Mouse (Mus musculus) stomach, postnatal 0 days (tissue): ENCODE data around the gene Cilp. TPM values are rescaled to one million over a fixed set of nuclear protein-coding genes. Genes with fewer than 3 reads are reported as not detected.

Experiments used
- ATAC-seq: fragments of 200-750 bp; cut with Nextera tagmentation; 2 replicates; pipeline ENCODE4 v1.8.0; 2017; ENCODE audit not compliant: low FRiP score, low TSS enrichment
- DNase-seq: peaks from one replicate; pipeline ENCODE4 v3.0.0-alpha.2; 2016; ENCODE audit warnings: low spot score
- H3K27ac ChIP-seq: fragments of 300-500 bp; sonication (generic); replicated peaks from 2 replicates; pipeline ENCODE4 v1.5.1; 2014; ENCODE audit warnings: mild to moderate bottlenecking, control low read depth
- H3K27me3 ChIP-seq: fragments of 300-500 bp; sonication (generic); 2 replicates; pipeline ENCODE4 v1.6.1; 2014; ENCODE audit warnings: low read length; ENCODE audit not compliant: control insufficient read depth, insufficient read depth
- H3K36me3 ChIP-seq: fragments of 300-500 bp; sonication (generic); 2 replicates; pipeline ENCODE4 v1.6.1; 2014; ENCODE audit warnings: low read length, mixed read lengths; ENCODE audit not compliant: control insufficient read depth, insufficient read depth
- H3K4me1 ChIP-seq: fragments of 300-500 bp; sonication (generic); replicated peaks from 2 replicates; pipeline ENCODE4 v1.6.1; 2014; ENCODE audit warnings: antibody characterized with exemption; ENCODE audit not compliant: control insufficient read depth, insufficient read depth
- H3K4me2 ChIP-seq: fragments of 300-500 bp; sonication (generic); replicated peaks from 2 replicates; pipeline ENCODE4 v1.6.1; 2014; ENCODE audit warnings: low read depth, mild to moderate bottlenecking, control low read depth, moderate library complexity
- H3K4me3 ChIP-seq: fragments of 300-500 bp; sonication (generic); 2 replicates; pipeline ENCODE4 v1.5.1; 2014; ENCODE audit warnings: low read depth, low read length, control low read depth
- H3K9ac ChIP-seq: fragments of 300-500 bp; sonication (generic); 2 replicates; pipeline ENCODE4 v1.6.1; 2014; ENCODE audit warnings: mild to moderate bottlenecking, low read length, control low read depth, mixed read lengths
- H3K9me3 ChIP-seq: fragments of 300-500 bp; sonication (generic); 2 replicates; pipeline ENCODE4 v1.6.1; 2016; ENCODE audit warnings: low read length; ENCODE audit not compliant: control insufficient read depth
- CTCF ChIP-seq: IDR thresholded peaks from 2 replicates; pipeline ENCODE4 v1.5.1; 2016; ENCODE audit warnings: antibody characterized with exemption, low read depth, mild to moderate bottlenecking, moderate library complexity
- EP300 ChIP-seq: optimal IDR thresholded peaks from 2 replicates; pipeline ENCODE3; 2016; ENCODE audit warnings: antibody characterized with exemption
- WGBS: fragments of 180-500 bp; shearing (Covaris S2); extraction: QIAGEN DNeasy Blood & Tissue Kit; methylation state at CpG from one replicate; pipeline ENCODE4 v1.1.7; 2014; 5-methylcytosine and 5-hydroxymethylcytosine counted together
- polyA plus RNA-seq: library from polyadenylated mRNA; unstranded; fragments of >200 nt; fragmentation: Nextera tagmentation; extraction: Ambion mirVana; gene quantifications from 2 replicates; pipeline ENCODE4 v1.2.1, GENCODE M21; 2015

Gene Cilp
- polyA plus RNA-seq, 1 experiment from 2014 or later: 0.61 TPM

DNA sequence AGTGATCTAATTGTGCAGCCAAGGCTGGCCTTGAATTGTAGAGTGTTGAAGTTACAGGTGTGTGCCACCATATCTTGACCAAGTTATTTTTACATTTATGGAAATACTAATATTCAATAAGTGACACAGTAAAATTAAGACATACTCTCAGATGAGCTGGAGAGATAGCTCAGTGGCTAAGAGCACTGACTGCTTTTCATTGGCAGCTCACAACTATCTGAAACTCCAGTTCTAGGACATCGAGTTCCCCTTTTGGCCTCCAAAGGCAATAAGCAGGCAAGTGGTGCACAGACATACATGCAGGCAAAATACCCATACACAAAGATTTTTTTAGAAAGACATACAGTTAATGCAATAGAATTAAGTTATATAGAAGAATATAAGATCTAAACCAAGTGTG is 48.9 kb downstream of the Cilp start:
- 92% methylated on average over 1 of the region's 1 CpGs for WGBS
- no peaks in the 10 kb centered on the region for H3K9me3 ChIP-seq
- H3K9ac ChIP-seq: no peak overlapping the region
- DNase-seq (no peak), ATAC-seq (no peak)
- no peak overlapping the region for H3K27ac ChIP-seq
- TF ChIP-seq CTCF: no peak
- no peak for TF ChIP-seq EP300
- no peak overlapping the region for H3K4me3 ChIP-seq
- H3K27me3 ChIP-seq: no peaks in the 10 kb centered on the region
- H3K4me2 ChIP-seq: no peak overlapping the region
- no peaks in the 10 kb centered on the region for H3K4me1 ChIP-seq
- peaks cover 21% of the 10 kb centered on the region for H3K36me3 ChIP-seq

DNA sequence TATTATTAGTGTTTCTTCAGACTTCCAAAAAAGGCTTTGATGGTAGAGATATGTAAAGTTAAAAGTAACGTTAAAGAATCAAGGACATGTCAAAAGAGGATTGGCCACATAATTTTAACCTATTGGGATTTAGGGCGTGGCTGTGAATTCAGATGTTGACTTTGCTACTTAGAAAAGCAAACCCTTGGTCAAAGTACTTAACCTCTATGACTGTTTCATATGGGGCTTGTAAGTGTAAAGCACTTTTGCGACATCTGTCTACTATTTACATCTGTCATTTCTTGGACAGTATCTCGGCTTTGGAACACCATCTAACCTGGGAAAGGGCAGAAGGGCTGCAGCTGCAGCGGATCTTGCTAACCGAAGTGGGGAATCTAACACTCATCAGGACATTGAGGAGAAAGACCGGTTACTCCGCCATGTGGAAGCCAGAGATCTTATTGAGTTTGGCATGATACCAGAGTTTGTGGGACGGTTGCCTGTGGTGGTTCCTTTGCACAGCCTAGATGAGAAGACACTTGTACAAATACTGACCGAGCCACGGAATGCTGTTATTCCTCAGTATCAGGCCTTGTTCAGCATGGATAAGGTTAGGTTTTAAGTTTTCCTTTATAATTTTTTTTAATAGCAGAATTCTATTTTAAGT is 57.4 kb downstream of the Cilp start:
- H3K9ac ChIP-seq: no peak overlapping the region
- H3K27ac ChIP-seq: no peak overlapping the region
- H3K4me1 ChIP-seq: no peaks in the 10 kb centered on the region
- ATAC-seq: no peak
- no peaks in the 10 kb centered on the region for H3K9me3 ChIP-seq
- WGBS: 64% methylated on average over 11 of the region's 11 CpGs
- no peaks in the 10 kb centered on the region for H3K27me3 ChIP-seq
- no peak overlapping the region for H3K4me3 ChIP-seq
- DNase-seq: no peak
- no peak overlapping the region for H3K4me2 ChIP-seq
- peaks cover 28% of the 10 kb centered on the region for H3K36me3 ChIP-seq
- TF ChIP-seq EP300: no peak
- no peak for TF ChIP-seq CTCF

DNA sequence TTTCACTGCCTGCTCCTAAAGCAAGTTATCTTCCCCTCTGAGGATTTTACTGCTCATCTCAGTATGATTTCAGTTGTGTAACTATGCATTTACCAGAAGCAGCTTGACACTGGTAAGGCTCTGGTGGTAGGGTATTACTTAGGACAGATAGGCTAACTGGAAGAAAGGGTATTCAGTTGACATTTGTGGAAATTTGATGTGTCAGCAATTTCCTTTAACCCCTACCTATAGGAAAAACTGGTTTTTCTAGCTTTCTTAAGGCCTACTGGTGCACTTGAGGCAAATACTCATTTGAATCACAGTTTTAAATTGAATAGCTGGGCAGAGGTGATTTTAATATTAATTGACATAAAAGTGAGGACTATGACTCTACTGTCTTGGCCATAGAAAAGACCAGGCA is 61.0 kb downstream of the Cilp start:
- H3K4me3 ChIP-seq: no peak overlapping the region
- H3K4me2 ChIP-seq: no peak overlapping the region
- H3K9me3 ChIP-seq: no peaks in the 10 kb centered on the region
- no peak for TF ChIP-seq EP300
- no peak for TF ChIP-seq CTCF
- ATAC-seq: no peak
- no peak overlapping the region for H3K27ac ChIP-seq
- no peak overlapping the region for H3K9ac ChIP-seq
- no peak for DNase-seq
- peaks cover 21% of the 10 kb centered on the region for H3K36me3 ChIP-seq
- H3K27me3 ChIP-seq: no peaks in the 10 kb centered on the region
- H3K4me1 ChIP-seq: no peaks in the 10 kb centered on the region

DNA sequence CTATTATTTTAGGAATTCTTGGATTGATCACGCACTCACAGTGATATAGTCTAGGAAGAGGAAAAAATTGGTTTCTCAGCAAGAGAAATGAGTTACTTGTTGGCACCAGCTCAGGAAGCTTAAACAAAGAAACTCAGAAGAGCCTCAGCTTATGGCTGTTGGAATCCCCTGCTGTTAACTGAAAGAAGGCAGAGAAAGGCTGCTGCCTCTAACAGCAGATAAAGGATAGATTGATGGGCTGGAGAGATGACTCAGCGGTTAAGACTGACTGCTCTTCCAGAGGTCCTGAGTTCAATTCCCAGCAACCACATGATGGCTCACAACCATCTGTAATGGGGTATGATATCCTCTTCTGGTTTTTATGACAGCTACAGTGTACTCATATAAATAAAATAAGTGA is 62.4 kb downstream of the Cilp start:
- 91% methylated on average over 2 of the region's 2 CpGs for WGBS
- TF ChIP-seq EP300: no peak
- no peak for TF ChIP-seq CTCF
- H3K27me3 ChIP-seq: no peaks in the 10 kb centered on the region
- no peak overlapping the region for H3K27ac ChIP-seq
- DNase-seq (no peak), ATAC-seq (no peak)
- no peaks in the 10 kb centered on the region for H3K9me3 ChIP-seq
- H3K4me2 ChIP-seq: no peak overlapping the region
- H3K9ac ChIP-seq: no peak overlapping the region
- peaks cover 19% of the 10 kb centered on the region for H3K36me3 ChIP-seq
- H3K4me1 ChIP-seq: no peaks in the 10 kb centered on the region
- H3K4me3 ChIP-seq: no peak overlapping the region

Other genes with a start within 250 kb of the Cilp start
- 108 and 110 TPM in 2 replicates for gene Hacd3, start 243.5 kb upstream of the Cilp start, polyA plus RNA-seq
- gene Dpp8, start 232.8 kb upstream of the Cilp start, polyA plus RNA-seq: 14.9 and 16.1 TPM in 2 replicates
- gene Igdcc4, start 163.7 kb upstream of the Cilp start, polyA plus RNA-seq: 11.1 and 12.2 TPM in 2 replicates
- 0.32 and 0.35 TPM in 2 replicates for gene Igdcc3, start 124.0 kb upstream of the Cilp start, polyA plus RNA-seq
- 5.0 TPM in 2 replicates for gene Parp16, start 69.8 kb upstream of the Cilp start, polyA plus RNA-seq
- 47.9 and 49.7 TPM in 2 replicates for gene Clpx, start 29.1 kb downstream of the Cilp start, polyA plus RNA-seq
- gene Pdcd7, start 80.9 kb downstream of the Cilp start, polyA plus RNA-seq: 5.4 and 5.8 TPM in 2 replicates
- not detected in 2 replicates for gene Ubap1l, start 95.9 kb downstream of the Cilp start, polyA plus RNA-seq
- 0.38 and 0.49 TPM in 2 replicates for gene Kbtbd13, start 126.5 kb downstream of the Cilp start, polyA plus RNA-seq
- gene Rasl12, start 133.3 kb downstream of the Cilp start, polyA plus RNA-seq: 3.7 and 3.9 TPM in 2 replicates
- gene Slc51b, start 157.8 kb downstream of the Cilp start, polyA plus RNA-seq: not detected in 2 replicates
- gene Mtfmt, start 170.6 kb downstream of the Cilp start, polyA plus RNA-seq: 11.5 and 12.4 TPM in 2 replicates
- gene Spg21, start 195.8 kb downstream of the Cilp start, polyA plus RNA-seq: 62.3 and 67.7 TPM in 2 replicates